Comparison of ENCODE assay signal across 28 mouse cellular contexts in the genomic region with DNA sequence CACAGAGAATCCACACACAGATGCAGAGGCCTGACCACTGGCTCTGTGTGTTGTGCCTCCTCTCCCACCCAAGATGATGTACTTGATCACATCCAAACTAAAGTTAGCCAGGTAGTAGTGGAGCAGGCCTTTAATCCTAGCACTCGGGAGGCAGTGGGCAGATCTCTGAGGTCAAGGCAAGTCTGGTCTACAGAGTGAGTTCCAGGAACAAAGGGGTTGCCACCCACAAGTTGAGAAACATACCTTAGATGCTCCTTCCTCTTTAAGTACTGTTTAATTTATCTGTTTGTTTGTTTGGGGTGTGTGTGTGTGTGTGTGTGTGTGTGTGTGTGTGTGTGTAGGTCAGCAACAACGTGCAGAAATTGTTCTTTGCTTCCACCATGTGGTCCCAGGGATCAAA.
DNase-seq lines count a peak whose midpoint lies in the region; ATAC-seq and TF ChIP-seq lines count a peak whose summit lies in the region.
"Had no signal": no experiment of that assay in that cellular context is flagged by ENCODE, and none has a peak within 500 bp of the region (broad histone marks: within the 10 kb centered on the region; RNA-seq: fewer than 3 reads in every experiment).

No protein-coding gene starts in this region.

- H3K9ac ChIP-seq in hindbrain, postnatal 0 days (replicated peaks; ENCODE audit: low read length), result no peak overlapping the region
- H3K9ac ChIP-seq: heart, embryonic 12.5 days; hindbrain, embryonic 14.5 days; kidney, embryonic 15.5 days; limb, embryonic 13.5 days; liver, embryonic 12.5 days; midbrain, embryonic 13.5 days had no signal

- H3K36me3 ChIP-seq in thymus, adult 2 months (ENCODE audit: control insufficient read depth, insufficient read depth, low read length), result no peaks in the 10 kb centered on the region
- no peaks in the 10 kb centered on the region for H3K36me3 ChIP-seq in hindbrain, postnatal 0 days (ENCODE audit: insufficient read depth, low read length)
- H3K36me3 ChIP-seq: heart, embryonic 12.5 days; kidney, embryonic 15.5 days; limb, embryonic 13.5 days; liver, embryonic 12.5 days; midbrain, embryonic 13.5 days had no signal

- no peaks in the 10 kb centered on the region for H3K9me3 ChIP-seq in hindbrain, postnatal 0 days (ENCODE audit: low read length)
- H3K9me3 ChIP-seq: heart, embryonic 12.5 days; kidney, embryonic 15.5 days; limb, embryonic 13.5 days; liver, embryonic 12.5 days; midbrain, embryonic 13.5 days had no signal

- no peaks in the 10 kb centered on the region for H3K27me3 ChIP-seq in thymus, adult 2 months (ENCODE audit: control insufficient read depth, insufficient read depth, low read length)
- H3K27me3 ChIP-seq in hindbrain, postnatal 0 days (ENCODE audit: insufficient read depth, low read length), result no peaks in the 10 kb centered on the region
- H3K27me3 ChIP-seq: heart, embryonic 12.5 days; kidney, embryonic 15.5 days; limb, embryonic 13.5 days; liver, embryonic 12.5 days; midbrain, embryonic 13.5 days; Patski had no signal

- no peak for TF ChIP-seq POLR2A in thymus, adult 2 months (IDR thresholded peaks at IDR 0.05; ENCODE audit: control insufficient read depth, extremely low read depth, insufficient read depth, low read length, poor library complexity)

- intact Hi-C loops in gastrocnemius, adult 2 months (cut with DNase I), result no loop called here

- no peak for TF ChIP-seq CTCF in gastrocnemius, adult 2 months (IDR thresholded peaks at IDR 0.05)
- TF ChIP-seq CTCF in thymus, adult 2 months (IDR thresholded peaks at IDR 0.05; ENCODE audit: borderline replicate concordance, control insufficient read depth, extremely low read depth, insufficient read depth, low read length, poor library complexity), result no peak
- TF ChIP-seq CTCF in hindbrain, postnatal 0 days (IDR thresholded peaks at IDR 0.05; ENCODE audit: low read depth), result no peak

- H3K4me3 ChIP-seq in gastrocnemius, adult 2 months, result no peak overlapping the region
- H3K4me3 ChIP-seq in thymus, adult 2 months (ENCODE audit: control insufficient read depth, insufficient read depth, low read length), result no peak overlapping the region
- H3K4me3 ChIP-seq in hindbrain, postnatal 0 days (ENCODE audit: low read length), result no peak overlapping the region
- H3K4me3 ChIP-seq: erythroblast, embryonic 14.5 days; heart, embryonic 12.5 days; kidney, embryonic 15.5 days; limb, embryonic 13.5 days; liver, embryonic 12.5 days; midbrain, embryonic 13.5 days had no signal

- DNase-seq in gastrocnemius, adult 2 months, result no peak
- DNase-seq in gastrocnemius, adult 18-20 months (ENCODE audit: low spot score), result no peak
- no peak for DNase-seq in thymus, adult 2 months
- no peak for DNase-seq in thymus, postnatal 0 days (ENCODE audit: low spot score)
- DNase-seq in hindbrain, postnatal 0 days (ENCODE audit: low spot score), result no peak
- DNase-seq: adrenal gland, postnatal 10 days; cerebellum, adult 18-20 months; cerebellum, postnatal 14 days; gastrocnemius, postnatal 14 days; kidney, adult 18-20 months; kidney, postnatal 4 days; lung, postnatal 10 days; retina, postnatal 1 day; right cerebral cortex, postnatal 25 days; thymus, adult 18-20 months; thymus, postnatal 4 days had no signal

- no peak overlapping the region for H3K4me2 ChIP-seq in hindbrain, postnatal 0 days (ENCODE audit: low read depth, low read length)
- H3K4me2 ChIP-seq: heart, embryonic 12.5 days; hindbrain, embryonic 14.5 days; kidney, embryonic 15.5 days; limb, embryonic 13.5 days; liver, embryonic 12.5 days; midbrain, embryonic 13.5 days had no signal

- 62% methylated on average over 2 of the region's 2 CpGs for WGBS in thymus, adult 2 months
- WGBS in hindbrain, postnatal 0 days, result 85% methylated on average over 2 of the region's 2 CpGs

- peaks cover 54% of the 10 kb centered on the region for H3K4me1 ChIP-seq in thymus, adult 2 months (replicated peaks; ENCODE audit: control insufficient read depth, insufficient read depth, low read length)
- H3K4me1 ChIP-seq in hindbrain, postnatal 0 days (ENCODE audit: insufficient read depth, low read length), result no peaks in the 10 kb centered on the region
- H3K4me1 ChIP-seq: midbrain, embryonic 13.5 days had no signal

- peak overlapping the region; percentile 81 for H3K27ac ChIP-seq in gastrocnemius, adult 2 months
- H3K27ac ChIP-seq in thymus, adult 2 months (ENCODE audit: control insufficient read depth, insufficient read depth, low read length), result peak overlapping the region; percentile 49; the same call in 1 of the 2 replicates
- H3K27ac ChIP-seq in hindbrain, postnatal 0 days, result no peak overlapping the region
- H3K27ac ChIP-seq: hindbrain, embryonic 14.5 days; kidney, embryonic 15.5 days; limb, embryonic 13.5 days; liver, embryonic 12.5 days; midbrain, embryonic 13.5 days; stomach, postnatal 0 days had no signal

- peak; percentile 45 for ATAC-seq in megakaryocyte progenitor cell, adult 5-6 weeks (replicated peaks; ENCODE audit: poor library complexity)
- ATAC-seq in megakaryocyte-erythroid progenitor cell, adult 5-6 weeks (replicated peaks; ENCODE audit: low FRiP score, low TSS enrichment, poor library complexity, severe bottlenecking), result no peak
- no peak for ATAC-seq in hindbrain, postnatal 0 days
- ATAC-seq: forebrain, embryonic 16.5 days; liver, embryonic 12.5 days; midbrain, embryonic 13.5 days; Patski had no signal
